Mouse (Mus musculus) lung, postnatal 0 days (tissue): ENCODE measurements around the gene Morc3.

Source experiments
- CTCF ChIP-seq: IDR thresholded peaks from 2 replicates; pipeline ENCODE4 v1.5.1; 2016; ENCODE audit warnings: antibody characterized with exemption, mild to moderate bottlenecking
- EP300 ChIP-seq: IDR thresholded peaks from 2 replicates; pipeline ENCODE4 v1.6.1; 2016; ENCODE audit warnings: antibody characterized with exemption, mild to moderate bottlenecking, control low read depth

- TF ChIP-seq CTCF = no peak
- no peak for TF ChIP-seq EP300
These were observed 36.5 kb upstream of the Morc3 start for GRCm38 (mm10) chr16:93795391-93795790.
